Mouse (Mus musculus): ENCODE measurements around the gene Dhx37.

DNA sequence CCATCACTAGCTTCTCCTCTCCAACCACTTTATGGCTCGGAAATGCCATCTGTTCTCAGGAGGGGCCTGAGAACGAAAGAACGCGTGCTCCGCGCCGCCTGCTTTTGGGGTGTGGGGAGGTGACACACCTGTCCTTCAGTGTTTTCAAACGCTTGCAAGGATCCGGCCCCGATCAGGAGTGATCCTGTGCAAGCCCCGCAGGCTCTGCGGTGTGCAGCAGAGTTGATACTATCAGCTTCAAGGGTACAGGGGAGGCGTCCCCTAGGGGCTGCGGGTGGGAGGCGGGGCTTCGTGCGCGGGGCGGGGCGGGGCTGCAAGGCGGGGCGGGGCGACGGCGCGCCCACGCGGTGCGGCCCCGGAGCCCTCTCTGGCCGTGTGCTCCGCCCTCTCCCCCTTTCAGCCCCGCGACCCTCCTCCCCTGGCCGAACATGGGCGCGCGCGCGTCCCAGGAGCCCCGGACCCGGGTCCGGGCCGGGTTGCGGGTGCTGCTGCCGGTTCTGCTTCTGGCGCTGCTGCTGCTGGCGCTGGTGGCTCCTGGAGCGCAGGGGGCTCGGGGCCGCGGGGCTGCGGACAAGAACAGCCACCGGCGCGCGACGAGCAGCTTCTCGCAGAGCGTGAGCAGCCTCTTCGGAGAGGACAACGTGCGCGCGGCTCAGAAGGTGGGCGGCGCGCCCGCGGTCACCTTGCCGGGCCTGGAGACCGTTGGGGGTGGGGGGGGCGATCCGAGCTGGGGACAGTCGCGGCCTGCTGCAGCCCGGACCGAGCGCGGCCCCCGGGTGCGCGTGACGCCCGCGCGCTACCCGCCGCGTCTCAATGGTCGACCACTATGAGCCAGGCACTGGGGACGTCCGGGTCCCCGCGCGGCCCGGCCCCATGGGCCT is 7.6 kb upstream of the Dhx37 start, which contains the start of gene Bri3bp:
- TF ChIP-seq CTCF (IDR thresholded peaks at IDR 0.05; ENCODE audit: control insufficient read depth, insufficient read depth, insufficient replicate concordance, low read depth, low read length) (no peak), POLR2A (IDR thresholded peaks at IDR 0.05; ENCODE audit: control insufficient read depth, low read depth, low read length) (no peak; the same call in 1 of the 2 replicates)

All from testis, adult 2 months (tissue).